Mouse (Mus musculus): ENCODE results near the gene Arf5.

- TF ChIP-seq POLR2A (IDR thresholded peaks at IDR 0.05; ENCODE audit: low read depth, low read length) (no peak), CTCF (IDR thresholded peaks at IDR 0.05; ENCODE audit: borderline replicate concordance, insufficient read depth, low read length) (no peak)
Observed at GRCm38 (mm10) chr6:28450977-28451376, 27.6 kb downstream of the Arf5 start.
